Mouse (Mus musculus) CH12.LX (cell line): ENCODE measurements around the gene Zfp764. TPM values are rescaled to one million over a fixed set of nuclear protein-coding genes. Genes with fewer than 3 reads are reported as not detected.
"Not testable (repeated sequence)": the region's sequence is repeated elsewhere in the genome, so short reads cannot be mapped to it uniquely, and the experiment has no call there.

Experiments
- DNase-seq: peaks from one replicate; pipeline ENCODE4 v3.0.0-alpha.2; 2013; ENCODE audit errors: extremely low read depth
- H3K27ac ChIP-seq: 2 replicates; pipeline ENCODE4 v1.5.1; 2012; ENCODE audit warnings: low read depth, mild to moderate bottlenecking, control low read depth, moderate library complexity; ENCODE audit not compliant: insufficient read depth
- H3K27me3 ChIP-seq: replicated peaks from 2 replicates; pipeline ENCODE3; 2012; ENCODE audit warnings: inconsistent platforms
- H3K36me3 ChIP-seq, 2 experiments: replicated peaks in 1 of 2; 2 replicates each; pipeline versions ENCODE3 to v1.6.1; 2012; ENCODE audit warnings: inconsistent platforms in 1 of 2, low read length in 1 of 2, mild to moderate bottlenecking in 1 of 2, mixed read lengths in 1 of 2, moderate library complexity in 1 of 2; ENCODE audit not compliant: control insufficient read depth in 1 of 2, insufficient read depth in 1 of 2
- H3K4me1 ChIP-seq, 2 experiments: 2 replicates each; pipeline ENCODE4 v1.6.1; 2012; ENCODE audit warnings: inconsistent platforms in 1 of 2, moderate library complexity in 1 of 2; ENCODE audit not compliant: insufficient read depth in 2 of 2, control insufficient read depth in 1 of 2
- H3K4me2 ChIP-seq: 2 replicates; pipeline ENCODE4 v1.6.1; 2012; ENCODE audit warnings: low read depth, mild to moderate bottlenecking, control low read depth; ENCODE audit not compliant: poor library complexity, insufficient read depth, severe bottlenecking
- H3K4me3 ChIP-seq, 3 experiments: fragments of 150-350 bp in 1 of 3; sonication (generic) in 1 of 3; replicated peaks in 1 of 3; 2 replicates each; pipeline versions ENCODE3 to v1.5.1; 2011 to 2012; ENCODE audit warnings: low read depth in 2 of 3, low read length in 2 of 3, mild to moderate bottlenecking in 2 of 3, moderate library complexity in 2 of 3, control low read depth in 1 of 3, improper control_type of control experiment in 1 of 3, inconsistent platforms in 1 of 3, mixed read lengths in 1 of 3; ENCODE audit not compliant: poor library complexity in 1 of 3
- H3K79me2 ChIP-seq: replicated peaks from 2 replicates; pipeline ENCODE4 v1.6.1; 2012; ENCODE audit warnings: mild to moderate bottlenecking, moderate library complexity; ENCODE audit not compliant: control insufficient read depth, poor library complexity, insufficient read depth, severe bottlenecking; ENCODE audit errors: extremely low read depth
- H3K9ac ChIP-seq: 2 replicates; pipeline ENCODE4 v1.6.1; 2012; ENCODE audit warnings: low read depth, mild to moderate bottlenecking, control low read depth, moderate library complexity; ENCODE audit not compliant: insufficient read depth
- H3K9me3 ChIP-seq: replicated peaks from 2 replicates; pipeline ENCODE3; 2012; ENCODE audit warnings: low read length, inconsistent platforms, mixed read lengths
- BHLHE40 ChIP-seq: IDR thresholded peaks from 2 replicates; pipeline ENCODE4 v1.6.1; 2011; ENCODE audit warnings: mild to moderate bottlenecking, low read depth, low read length, improper control_type of control experiment
- CTCF ChIP-seq, 2 experiments: IDR thresholded peaks in 1 of 2; conservative IDR thresholded peaks in 1 of 2; 2 replicates each; pipeline ENCODE4 v1.5.1; 2011 to 2012; ENCODE audit warnings: low read depth in 2 of 2, low read length in 2 of 2, improper control_type of control experiment in 1 of 2, inconsistent platforms in 1 of 2, mild to moderate bottlenecking in 1 of 2, moderate library complexity in 1 of 2
- ELF1 ChIP-seq: IDR thresholded peaks from 2 replicates; pipeline ENCODE4 v1.6.1; 2014; ENCODE audit warnings: low read depth, mild to moderate bottlenecking, inconsistent platforms, low read length, improper control_type of control experiment
- HCFC1 ChIP-seq: IDR thresholded peaks from 2 replicates; pipeline ENCODE4 v1.6.1; 2012; ENCODE audit warnings: low read depth, mild to moderate bottlenecking, inconsistent platforms, low read length, improper control_type of control experiment
- IRF4 ChIP-seq: IDR thresholded peaks from 2 replicates; pipeline ENCODE4 v1.6.1; 2014; ENCODE audit warnings: low read depth, mild to moderate bottlenecking, inconsistent platforms, low read length, improper control_type of control experiment
- MAX ChIP-seq: IDR thresholded peaks from 2 replicates; pipeline ENCODE4 v1.6.1; 2011; ENCODE audit warnings: low read length, improper control_type of control experiment
- MXI1 ChIP-seq: IDR thresholded peaks from 2 replicates; pipeline ENCODE4 v1.6.1; 2011; ENCODE audit warnings: mild to moderate bottlenecking, low read depth, low read length, improper control_type of control experiment
- MYC ChIP-seq: IDR thresholded peaks from 2 replicates; pipeline ENCODE4 v1.6.1; 2011; ENCODE audit warnings: low read depth, mild to moderate bottlenecking, improper control_type of control experiment, low read length
- NELFE ChIP-seq: IDR thresholded peaks from 2 replicates; pipeline ENCODE4 v1.6.1; 2011; ENCODE audit warnings: low read depth, low read length, improper control_type of control experiment
- NRF1 ChIP-seq: IDR thresholded peaks from 2 replicates; pipeline ENCODE4 v1.6.1; 2014; ENCODE audit warnings: low read depth, mild to moderate bottlenecking, inconsistent platforms, low read length, improper control_type of control experiment, moderate library complexity
- POLR2A ChIP-seq: IDR thresholded peaks from 2 replicates; pipeline ENCODE4 v1.6.1; 2011; ENCODE audit warnings: low read depth, mild to moderate bottlenecking, improper control_type of control experiment, low read length
- RAD21 ChIP-seq: IDR thresholded peaks from 2 replicates; pipeline ENCODE4 v1.6.1; 2011; ENCODE audit warnings: low read depth, mild to moderate bottlenecking, low read length, improper control_type of control experiment, moderate library complexity
- SIN3A ChIP-seq: IDR thresholded peaks from 2 replicates; pipeline ENCODE4 v1.6.1; 2012; ENCODE audit warnings: low read length, improper control_type of control experiment, inconsistent platforms
- SMC3 ChIP-seq: IDR thresholded peaks from 2 replicates; pipeline ENCODE4 v1.6.1; 2011; ENCODE audit warnings: low read depth, low read length, improper control_type of control experiment
- TBP ChIP-seq: conservative IDR thresholded peaks from 2 replicates; pipeline ENCODE4 v1.6.1; 2011; ENCODE audit warnings: low read depth, low read length, improper control_type of control experiment
- TCF12 ChIP-seq: IDR thresholded peaks from 2 replicates; pipeline ENCODE4 v1.6.1; 2014; ENCODE audit warnings: low read depth, mild to moderate bottlenecking, inconsistent platforms, low read length, improper control_type of control experiment
- UBTF ChIP-seq: IDR thresholded peaks from 2 replicates; pipeline ENCODE4 v1.6.1; 2012; ENCODE audit warnings: low read depth, mild to moderate bottlenecking, inconsistent platforms, low read length, improper control_type of control experiment, moderate library complexity
- USF1 ChIP-seq: IDR thresholded peaks from 2 replicates; pipeline ENCODE4 v1.6.1; 2014; ENCODE audit warnings: low read depth, mild to moderate bottlenecking, inconsistent platforms, low read length, improper control_type of control experiment
- USF2 ChIP-seq: conservative IDR thresholded peaks from 2 replicates; pipeline ENCODE4 v1.6.1; 2011; ENCODE audit warnings: low read depth, low read length, improper control_type of control experiment
- ZMIZ1 ChIP-seq: IDR thresholded peaks from 2 replicates; pipeline ENCODE4 v1.6.1; 2012; ENCODE audit warnings: low read depth, mild to moderate bottlenecking, inconsistent platforms, low read length, improper control_type of control experiment
- dilution Hi-C: fragments of 300-500 bp; cut with MboI; formaldehyde crosslinking; loops from 2 replicates; pipeline ENCODE4 v1.14.3; 2020; ENCODE audit warnings: low sequenced_read_pairs; ENCODE audit not compliant: extremely low pct_unique_long_range_greater_than_20kb, extremely low pct_ligation_motif_present
- in situ Hi-C: fragments of 300-500 bp; cut with MboI; formaldehyde crosslinking; loops from 3 replicates; pipeline ENCODE4 v1.14.3; 2019; ENCODE audit warnings: low sequenced_read_pairs, low pct_ligation_motif_present, low pct_unique_long_range_greater_than_20kb, mixed read lengths
- polyA plus RNA-seq: library from polyadenylated mRNA; unstranded; fragments of >175 nt; gene quantifications from 2 replicates; pipeline ENCODE4 v1.2.1, GENCODE M21; 2012; ENCODE audit warnings: low read depth; ENCODE audit not compliant: insufficient read length
- total RNA-seq, 2 experiments: library from RNA; depleted of rRNA; stranded (reverse); fragments of 300-350 nt in 1 of 2; fragments of >200 nt in 1 of 2; gene quantifications; 2 replicates each; pipeline ENCODE4 v1.2.3; 2012 to 2014

The Zfp764 gene
- 7.5 and 8.1 TPM in 2 replicates for total RNA-seq (2012; rRNA removed)
- total RNA-seq (2014; rRNA removed): 8.4 TPM in 2 replicates
- polyA plus RNA-seq: 7.9 and 8.1 TPM in 2 replicates

GRCm38 (mm10) chr7:127406002-127406987, at the start of gene Zfp764:
Zfp764 (minus strand) TSS chr7:127406822.
- in situ Hi-C loops, H3K27me3 ChIP-seq, H3K36me3 ChIP-seq, H3K79me2 ChIP-seq, H3K9me3 ChIP-seq, dilution Hi-C loops: not testable (repeated sequence)
- peak; percentile 19; the same call in 1 of the 2 replicates for TF ChIP-seq IRF4
- TF ChIP-seq ZMIZ1: 0 out of 2 replicates have a peak, but pooled peaks have one; percentile 44
- TF ChIP-seq MAX: peak; percentile 32; the same call in 1 of the 2 replicates
- peak; percentile 85 for TF ChIP-seq HCFC1
- TF ChIP-seq POLR2A: peak; percentile 81
- TF ChIP-seq NRF1: peak; percentile 59; the same call in 1 of the 2 replicates
- peak; percentile 34; the same call in 1 of the 2 replicates for TF ChIP-seq SIN3A
- TF ChIP-seq SMC3: peak; percentile 37
- peak; percentile 53; the same call in 1 of the 2 replicates for TF ChIP-seq MYC
- peak; percentile 75 for TF ChIP-seq USF1
- peak; percentile 58 to 73 for TF ChIP-seq CTCF (conservative IDR thresholded peaks at IDR 0.05 in 1 of 2, IDR thresholded peaks at IDR 0.05 in 1 of 2; ENCODE audit: low read depth in 2 of 2, low read length in 2 of 2)
- peak; percentile 28 for TF ChIP-seq RAD21
- TF ChIP-seq TBP: peak; percentile 52; the same call in 1 of the 2 replicates
- TF ChIP-seq ELF1: peak; percentile 86
- peak; percentile 65 for TF ChIP-seq MXI1
- peak; percentile 66 for TF ChIP-seq NELFE
- TF ChIP-seq UBTF: peak; percentile 72; the same call in 1 of the 2 replicates
- peak; percentile 86 for TF ChIP-seq BHLHE40
- peak; percentile 62; the same call in 1 of the 2 replicates for TF ChIP-seq TCF12
- peak; percentile 46; the same call in 1 of the 2 replicates for TF ChIP-seq USF2
- Histone ChIP-seq H3K27ac (peak within 1 kb of the TSS; percentile 10; the same call in 1 of the 2 replicates), H3K4me3 (peak within 1 kb of the TSS; percentile 52 to 68 (median 56)), H3K9ac (peak within 1 kb of the TSS; percentile 65), H3K4me1 (peaks cover 0 to 18% of the 10 kb centered on the region in 2 experiments; a peak in 2 of 4 replicates), H3K4me2 (peak within 1 kb of the TSS; percentile 50)
- peak; percentile 86 for DNase-seq
